In the genomic region with DNA sequence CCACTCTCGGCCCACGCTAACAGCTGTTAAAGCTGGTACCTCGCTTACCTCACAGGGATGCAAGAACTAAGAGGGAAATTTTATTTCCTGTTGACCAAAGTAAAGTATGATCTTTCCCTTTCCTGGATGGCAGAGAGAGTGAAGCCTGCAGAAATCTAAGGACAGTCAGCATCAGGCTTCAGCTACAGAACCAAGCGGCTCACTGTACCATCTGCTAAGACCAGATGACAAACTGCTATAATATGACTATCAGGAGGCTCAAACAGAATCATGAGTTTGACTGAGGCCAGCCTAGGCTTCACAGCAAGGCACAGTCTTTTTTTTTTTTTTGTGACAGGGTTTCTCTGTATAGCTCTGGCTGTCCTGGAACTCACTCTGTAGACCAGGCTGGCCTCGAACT, we compare ENCODE assay signal across 25 mouse cellular contexts. TPM values are rescaled to one million over a fixed set of nuclear protein-coding genes. Genes with fewer than 3 reads are reported as not detected.
"Had no signal": no experiment of that assay in that cellular context is flagged by ENCODE, and none has a peak within 500 bp of the region (broad histone marks: within the 10 kb centered on the region; RNA-seq: fewer than 3 reads in every experiment).

No protein-coding gene starts in this region.

- H3K4me3 ChIP-seq: left cerebral cortex, adult 2 months; liver, embryonic 13.5 days had no signal

- ATAC-seq: intestine, embryonic 16.5 days had no signal

- H3K9me3 ChIP-seq: liver, embryonic 13.5 days had no signal

- H3K36me3 ChIP-seq: liver, embryonic 13.5 days had no signal

- H3K27me3 ChIP-seq: liver, embryonic 13.5 days had no signal

- H3K27ac ChIP-seq: left cerebral cortex, adult 2 months; liver, embryonic 13.5 days; stomach, postnatal 0 days had no signal

- DNase-seq: kidney, adult 18-20 months; kidney, adult 9 months; kidney, postnatal 14 days; kidney, postnatal 4 days; liver, embryonic 13.5 days; lung, adult 2 months; lung, postnatal 14 days; lung, postnatal 4 days; midbrain, embryonic 14.5 days; right cerebral cortex, postnatal 4 days; thymus, postnatal 36 days had no signal

- H3K4me1 ChIP-seq: liver, embryonic 13.5 days had no signal

- H3K9ac ChIP-seq: liver, embryonic 13.5 days had no signal

- H3K4me2 ChIP-seq: liver, embryonic 13.5 days; midbrain, embryonic 11.5 days had no signal

RNA-seq across cellular contexts. Expression of gene Slc7a9, which starts 16.4 kb away (rescaled TPM):
- total RNA-seq: layer of hippocampus, postnatal 14 days; left cerebral cortex, adult 2 months; left cerebral cortex, postnatal 10 days; left cerebral cortex, postnatal 36 days; liver, adult 2 months; megakaryocyte progenitor cell, adult 5-6 weeks; megakaryocyte-erythroid progenitor cell, adult 5-6 weeks; midbrain, postnatal 0 days had no signal
- polyA plus RNA-seq: midbrain, embryonic 11.5 days; midbrain, embryonic 14.5 days; midbrain, postnatal 0 days; neural tube, embryonic 11.5 days; neural tube, embryonic 14.5 days; thymus, postnatal 0 days had no signal
